In genomic region chr2:158283136-158283535, GRCm38 (mm10) we compare ENCODE assay signal across 23 mouse cellular contexts. TPM values are rescaled to one million over a fixed set of nuclear protein-coding genes. Genes with fewer than 3 reads are reported as not detected.
DNase-seq lines count a peak whose midpoint lies in the region; ATAC-seq lines count a peak whose summit lies in the region.
"Had no signal": no experiment of that assay in that cellular context is flagged by ENCODE, and none has a peak within 500 bp of the region (broad histone marks: within the 10 kb centered on the region; RNA-seq: fewer than 3 reads in every experiment).

No protein-coding gene starts in this region.

- no peaks in the 10 kb centered on the region for H3K27me3 ChIP-seq in limb, embryonic 10.5 days (ENCODE audit: low read depth, poor library complexity, severe bottlenecking)
- H3K27me3 ChIP-seq: embryonic facial prominence, embryonic 13.5 days; embryonic facial prominence, embryonic 15.5 days had no signal

- no peaks in the 10 kb centered on the region for H3K9me3 ChIP-seq in limb, embryonic 10.5 days (replicated peaks)
- H3K9me3 ChIP-seq: embryonic facial prominence, embryonic 13.5 days; embryonic facial prominence, embryonic 15.5 days; forebrain, embryonic 10.5 days; forebrain, embryonic 12.5 days had no signal

- H3K4me1 ChIP-seq in limb, embryonic 10.5 days = peaks cover 35% of the 10 kb centered on the region

- no peak overlapping the region for H3K4me3 ChIP-seq in limb, embryonic 10.5 days
- H3K4me3 ChIP-seq: embryonic facial prominence, embryonic 13.5 days; embryonic facial prominence, embryonic 15.5 days; erythroblast, embryonic 14.5 days; forebrain, embryonic 10.5 days; forebrain, embryonic 12.5 days had no signal

- no peaks in the 10 kb centered on the region for H3K36me3 ChIP-seq in limb, embryonic 10.5 days
- H3K36me3 ChIP-seq: embryonic facial prominence, embryonic 13.5 days; embryonic facial prominence, embryonic 15.5 days; forebrain, embryonic 10.5 days; forebrain, embryonic 12.5 days had no signal

- DNase-seq in cerebellum, postnatal 10 days = peak; percentile 51 to 54
- peak; percentile 31 to 41 for DNase-seq in cerebellum, postnatal 36 days
- DNase-seq in cerebellum, adult 11-12 months = no peak
- DNase-seq in brain, adult 2 months (ENCODE audit: low read depth, low spot score) = peak; percentile 49
- DNase-seq in limb, embryonic 10.5 days (ENCODE audit: low spot score) = no peak
- no peak for DNase-seq in neural tube, embryonic 10.5 days (ENCODE audit: extremely low spot score, low spot score)
- DNase-seq: adrenal gland, adult 2 months; adrenal gland, postnatal 10 days; adrenal gland, postnatal 36 days; cerebellum, adult 9-10 months; embryo, embryonic 11 days had no signal

- WGBS in limb, embryonic 10.5 days = 81% methylated on average over 7 of the region's 7 CpGs

- ATAC-seq in cerebellum, adult (ENCODE audit: insufficient number of reproducible peaks, low FRiP score, low TSS enrichment) = no peak
- ATAC-seq: forebrain, embryonic 14.5 days; forebrain, embryonic 16.5 days had no signal

- peak overlapping the region; percentile 50; the same call in 1 of the 2 replicates for H3K27ac ChIP-seq in limb, embryonic 10.5 days
- H3K27ac ChIP-seq: embryonic facial prominence, embryonic 13.5 days; embryonic facial prominence, embryonic 15.5 days; forebrain, embryonic 10.5 days; forebrain, embryonic 12.5 days had no signal

RNA-seq across cellular contexts. Expression of gene Lbp, which starts 23.2 kb away (rescaled TPM):
- 1.9 and 3.9 TPM in 2 replicates for polyA plus RNA-seq in limb, embryonic 10.5 days (2016; fragmentation: Nextera tagmentation; extraction: Ambion mirVana)
- polyA plus RNA-seq: C2C12 had no signal

RNA-seq across cellular contexts. Expression of gene Bpi, which starts 25.2 kb away (rescaled TPM):
- polyA plus RNA-seq in limb, embryonic 10.5 days (2016; fragmentation: Nextera tagmentation; extraction: Ambion mirVana) = not detected in 2 replicates
- polyA plus RNA-seq: adrenal gland, adult 2 months; brain, embryonic 14.5 days; C2C12; embryonic facial prominence, embryonic 11.5 days; embryonic facial prominence, embryonic 13.5 days; embryonic facial prominence, embryonic 15.5 days; erythroblast, embryonic 14.5 days; forebrain, embryonic 10.5 days; forebrain, embryonic 12.5 days; forebrain, embryonic 14.5 days; forebrain, embryonic 16.5 days; frontal cortex, adult 2 months had no signal

RNA-seq across cellular contexts. Expression of gene D630003M21Rik, which starts 54.1 kb away (rescaled TPM):
- 1.2 and 3.3 TPM in 2 replicates for polyA plus RNA-seq in limb, embryonic 10.5 days (2016; fragmentation: Nextera tagmentation; extraction: Ambion mirVana)

Comparison
In these comparisons a context has a peak if more than half of its experiments do, and no peak if none do; other contexts are left out.
1. DNase-seq: peak in cerebellum, postnatal 10 days (2 of 2), cerebellum, postnatal 36 days (2 of 2) and brain, adult 2 months (single experiment); none in cerebellum, adult 11-12 months (single experiment), limb, embryonic 10.5 days (single experiment) and neural tube, embryonic 10.5 days (single experiment).